Mouse (Mus musculus) liver, embryonic 14.5 days (tissue): ENCODE measurements around the gene Baiap3. TPM values are rescaled to one million over a fixed set of nuclear protein-coding genes. Genes with fewer than 3 reads are reported as not detected.
"Not testable (repeated sequence)": the region's sequence is repeated elsewhere in the genome, so short reads cannot be mapped to it uniquely, and the experiment has no call there.

Experiments used
- ATAC-seq: fragments of 200-750 bp; cut with Nextera tagmentation; 2 replicates; pipeline ENCODE4 v1.8.0; 2017; ENCODE audit warnings: moderate number of reproducible peaks, mild to moderate bottlenecking, moderate library complexity; ENCODE audit not compliant: insufficient read depth
- DNase-seq, 3 experiments: peaks; one replicate each; pipeline ENCODE4 v3.0.0-alpha.2; 2012 to 2013; ENCODE audit warnings: low read depth in 3 of 3, low spot score in 3 of 3
- H3K27ac ChIP-seq: fragments of 300-500 bp; sonication (generic); 2 replicates; pipeline ENCODE4 v1.5.1; 2014; ENCODE audit warnings: moderate library complexity, mild to moderate bottlenecking, control low read depth, inconsistent platforms
- H3K27me3 ChIP-seq: fragments of 300-500 bp; sonication (generic); 2 replicates; pipeline ENCODE4 v1.6.1; 2014; ENCODE audit warnings: mild to moderate bottlenecking, low read length, moderate library complexity; ENCODE audit not compliant: control insufficient read depth, insufficient read depth
- H3K36me3 ChIP-seq: fragments of 300-500 bp; sonication (generic); replicated peaks from 2 replicates; pipeline ENCODE4 v1.6.1; 2014; ENCODE audit warnings: low read depth; ENCODE audit not compliant: control insufficient read depth, insufficient read depth
- H3K4me1 ChIP-seq, 2 experiments: fragments of 200-500 bp in 1 of 2; fragments of 300-500 bp in 1 of 2; sonication (generic) in 1 of 2; replicated peaks; 2 replicates each; pipeline ENCODE4 v1.6.1; 2012 to 2014; ENCODE audit warnings: antibody characterized with exemption in 1 of 2, inconsistent platforms in 1 of 2, low read length in 1 of 2; ENCODE audit not compliant: control insufficient read depth in 2 of 2, insufficient read depth in 2 of 2
- H3K4me2 ChIP-seq: fragments of 300-500 bp; sonication (generic); 2 replicates; pipeline ENCODE4 v1.6.1; 2014; ENCODE audit warnings: low read depth, mild to moderate bottlenecking, control low read depth, moderate library complexity
- H3K4me3 ChIP-seq, 2 experiments: fragments of 200-500 bp in 1 of 2; fragments of 300-500 bp in 1 of 2; sonication (generic) in 1 of 2; 2 replicates each; pipeline ENCODE4 v1.5.1; 2012 to 2014; ENCODE audit warnings: low read depth in 2 of 2, low read length in 2 of 2, mild to moderate bottlenecking in 2 of 2, control low read depth in 1 of 2, inconsistent platforms in 1 of 2, moderate library complexity in 1 of 2; ENCODE audit not compliant: insufficient read depth in 1 of 2
- H3K9ac ChIP-seq: fragments of 300-500 bp; sonication (generic); replicated peaks from 2 replicates; pipeline ENCODE4 v1.6.1; 2014; ENCODE audit warnings: mild to moderate bottlenecking, control low read depth, moderate library complexity
- H3K9me3 ChIP-seq: fragments of 300-500 bp; sonication (generic); 2 replicates; pipeline ENCODE4 v1.6.1; 2016; ENCODE audit warnings: low read length, mixed read lengths; ENCODE audit not compliant: control insufficient read depth
- CTCF ChIP-seq: IDR thresholded peaks from 2 replicates; pipeline ENCODE4 v1.5.1; 2016; ENCODE audit warnings: antibody characterized with exemption, low read depth, control low read depth
- EP300 ChIP-seq: IDR thresholded peaks from 2 replicates; pipeline ENCODE4 v1.6.1; 2016; ENCODE audit warnings: antibody characterized with exemption, low read depth
- WGBS: fragments of 180-500 bp; shearing (Covaris S2); extraction: QIAGEN DNeasy Blood & Tissue Kit; methylation state at CpG from one replicate; pipeline ENCODE4 v1.1.7; 2014; ENCODE audit not compliant: insufficient replicate concordance; 5-methylcytosine and 5-hydroxymethylcytosine counted together
- polyA plus RNA-seq, 2 experiments: library from polyadenylated mRNA; depleted of rRNA in 1 of 2; stranded (reverse) in 1 of 2; unstranded in 1 of 2; fragments of >200 nt; fragmentation: Nextera tagmentation in 1 of 2; extraction: Ambion mirVana in 1 of 2; gene quantifications; 2 replicates each; pipeline versions ENCODE4 v1.2.1 to v1.2.3; 2012 to 2014

Baiap3 gene
- polyA plus RNA-seq, 2 experiments = 0.27 to 0.69 TPM

GRCm38 (mm10) chr17:25235635-25236034 lies 20.5 kb downstream of the Baiap3 start:
- peaks cover 6 to 7% of the 10 kb centered on the region in 2 experiments; a peak in 3 of 4 replicates for H3K4me1 ChIP-seq
- no peak overlapping the region for H3K9ac ChIP-seq
- no peak overlapping the region for H3K27ac ChIP-seq
- 80% methylated on average over 9 of the region's 9 CpGs for WGBS
- H3K27me3 ChIP-seq = no peaks in the 10 kb centered on the region
- peaks cover 28% of the 10 kb centered on the region for H3K36me3 ChIP-seq
- no peak for TF ChIP-seq EP300
- ATAC-seq (no peak), DNase-seq (no peak)
- no peaks in the 10 kb centered on the region for H3K9me3 ChIP-seq
- H3K4me3 ChIP-seq = no peak overlapping the region
- no peak overlapping the region for H3K4me2 ChIP-seq

GRCm38 (mm10) chr17:25231621-25232020 lies 24.5 kb downstream of the Baiap3 start:
- H3K27ac ChIP-seq, H3K4me3 ChIP-seq, H3K9me3 ChIP-seq, H3K27me3 ChIP-seq, DNase-seq, ATAC-seq, H3K9ac ChIP-seq, H3K4me2 ChIP-seq: not testable (repeated sequence)
- Histone ChIP-seq H3K36me3 (peaks cover 45% of the 10 kb centered on the region), H3K4me1 (peaks cover 4 to 13% of the 10 kb centered on the region in 2 experiments)
- WGBS = 89% methylated on average over 5 of the region's 11 CpGs

- Histone ChIP-seq H3K4me3 (no peak overlapping the region), H3K9me3 (no peaks in the 10 kb centered on the region), H3K9ac (no peak overlapping the region), H3K27ac (no peak overlapping the region), H3K27me3 (no peaks in the 10 kb centered on the region), H3K4me2 (no peak overlapping the region), H3K36me3 (peaks cover 46% of the 10 kb centered on the region), H3K4me1 (peaks cover 13 to 22% of the 10 kb centered on the region in 2 experiments)
- DNase-seq = no peak
- WGBS = 94% methylated on average over 3 of the region's 3 CpGs
- ATAC-seq = no peak
- TF ChIP-seq EP300 = no peak
- TF ChIP-seq CTCF = no peak
These were observed 25.5 kb downstream of the Baiap3 start for GRCm38 (mm10) chr17:25230700-25231099.

- H3K9ac ChIP-seq, H3K27ac ChIP-seq, H3K4me3 ChIP-seq, H3K9me3 ChIP-seq, H3K4me2 ChIP-seq, DNase-seq, H3K27me3 ChIP-seq, ATAC-seq: not testable (repeated sequence)
- 79% methylated on average over 14 of the region's 17 CpGs for WGBS
- Histone ChIP-seq H3K4me1 (peaks cover 18 to 27% of the 10 kb centered on the region in 2 experiments), H3K36me3 (peaks cover 40% of the 10 kb centered on the region)
These were observed 26.0 kb downstream of the Baiap3 start for GRCm38 (mm10) chr17:25230014-25230655.

GRCm38 (mm10) chr17:25227991-25228390 lies 28.2 kb downstream of the Baiap3 start:
- Histone ChIP-seq H3K27me3 (no peaks in the 10 kb centered on the region), H3K27ac (no peak overlapping the region), H3K4me2 (no peak overlapping the region), H3K36me3 (peaks cover 32% of the 10 kb centered on the region), H3K9me3 (no peaks in the 10 kb centered on the region), H3K4me1 (peaks cover 34 to 45% of the 10 kb centered on the region in 2 experiments), H3K4me3 (no peak overlapping the region), H3K9ac (no peak overlapping the region)
- no peak for ATAC-seq
- no peak for DNase-seq
- WGBS = 88% methylated on average over 5 of the region's 5 CpGs
- no peak for TF ChIP-seq CTCF
- TF ChIP-seq EP300 = no peak
